Mouse (Mus musculus): ENCODE data around the gene Git2.

- TF ChIP-seq HCFC1 (IDR thresholded peaks at IDR 0.05; ENCODE audit: borderline replicate concordance, insufficient read depth, low read length) (no peak), MAFK (IDR thresholded peaks at IDR 0.05; ENCODE audit: insufficient read depth, low read depth, low read length) (no peak), ZC3H11A (IDR thresholded peaks at IDR 0.05; ENCODE audit: borderline replicate concordance, low read depth, low read length) (no peak)
These were observed 38.3 kb upstream of the Git2 start for GRCm38 (mm10) chr5:114813525-114814181.

Measured in ES-E14 (cell line).